Mouse (Mus musculus) CH12.LX (cell line): ENCODE measurements at regions not wholly inside any gene's neighbourhood (a gene's known extent, or its start where the extent isn't known, plus 50 kb on each side); places are given as distances from the start of the nearest gene placed in this dataset.
A peak's percentile ranks its signal among the peaks of the same experiment; 100 is the strongest.

ENCODE experiments used
- DNase-seq: peaks from one replicate; pipeline ENCODE4 v3.0.0-alpha.2; 2013; ENCODE audit errors: extremely low read depth
- H3K27ac ChIP-seq: 2 replicates; pipeline ENCODE4 v1.5.1; 2012; ENCODE audit warnings: low read depth, mild to moderate bottlenecking, control low read depth, moderate library complexity; ENCODE audit not compliant: insufficient read depth
- H3K27me3 ChIP-seq: replicated peaks from 2 replicates; pipeline ENCODE3; 2012; ENCODE audit warnings: inconsistent platforms
- H3K36me3 ChIP-seq, 2 experiments: replicated peaks in 1 of 2; 2 replicates each; pipeline versions ENCODE3 to v1.6.1; 2012; ENCODE audit warnings: inconsistent platforms in 1 of 2, low read length in 1 of 2, mild to moderate bottlenecking in 1 of 2, mixed read lengths in 1 of 2, moderate library complexity in 1 of 2; ENCODE audit not compliant: control insufficient read depth in 1 of 2, insufficient read depth in 1 of 2
- H3K4me1 ChIP-seq, 2 experiments: 2 replicates each; pipeline ENCODE4 v1.6.1; 2012; ENCODE audit warnings: inconsistent platforms in 1 of 2, moderate library complexity in 1 of 2; ENCODE audit not compliant: insufficient read depth in 2 of 2, control insufficient read depth in 1 of 2
- H3K4me2 ChIP-seq: 2 replicates; pipeline ENCODE4 v1.6.1; 2012; ENCODE audit warnings: low read depth, mild to moderate bottlenecking, control low read depth; ENCODE audit not compliant: poor library complexity, insufficient read depth, severe bottlenecking
- H3K4me3 ChIP-seq, 3 experiments: fragments of 150-350 bp in 1 of 3; sonication (generic) in 1 of 3; replicated peaks in 1 of 3; 2 replicates each; pipeline versions ENCODE3 to v1.5.1; 2011 to 2012; ENCODE audit warnings: low read depth in 2 of 3, low read length in 2 of 3, mild to moderate bottlenecking in 2 of 3, moderate library complexity in 2 of 3, control low read depth in 1 of 3, improper control_type of control experiment in 1 of 3, inconsistent platforms in 1 of 3, mixed read lengths in 1 of 3; ENCODE audit not compliant: poor library complexity in 1 of 3
- H3K79me2 ChIP-seq: replicated peaks from 2 replicates; pipeline ENCODE4 v1.6.1; 2012; ENCODE audit warnings: mild to moderate bottlenecking, moderate library complexity; ENCODE audit not compliant: control insufficient read depth, poor library complexity, insufficient read depth, severe bottlenecking; ENCODE audit errors: extremely low read depth
- H3K9ac ChIP-seq: 2 replicates; pipeline ENCODE4 v1.6.1; 2012; ENCODE audit warnings: low read depth, mild to moderate bottlenecking, control low read depth, moderate library complexity; ENCODE audit not compliant: insufficient read depth
- H3K9me3 ChIP-seq: replicated peaks from 2 replicates; pipeline ENCODE3; 2012; ENCODE audit warnings: low read length, inconsistent platforms, mixed read lengths
- BHLHE40 ChIP-seq: IDR thresholded peaks from 2 replicates; pipeline ENCODE4 v1.6.1; 2011; ENCODE audit warnings: mild to moderate bottlenecking, low read depth, low read length, improper control_type of control experiment
- CHD1 ChIP-seq: IDR thresholded peaks from 2 replicates; pipeline ENCODE4 v1.6.1; 2012; ENCODE audit warnings: low read depth, low read length, improper control_type of control experiment, inconsistent platforms
- CTCF ChIP-seq, 2 experiments: IDR thresholded peaks in 1 of 2; conservative IDR thresholded peaks in 1 of 2; 2 replicates each; pipeline ENCODE4 v1.5.1; 2011 to 2012; ENCODE audit warnings: low read depth in 2 of 2, low read length in 2 of 2, improper control_type of control experiment in 1 of 2, inconsistent platforms in 1 of 2, mild to moderate bottlenecking in 1 of 2, moderate library complexity in 1 of 2
- ELF1 ChIP-seq: IDR thresholded peaks from 2 replicates; pipeline ENCODE4 v1.6.1; 2014; ENCODE audit warnings: low read depth, mild to moderate bottlenecking, inconsistent platforms, low read length, improper control_type of control experiment
- ETS1 ChIP-seq: conservative IDR thresholded peaks from 2 replicates; pipeline ENCODE4 v1.6.1; 2012; ENCODE audit warnings: low read depth, mild to moderate bottlenecking, inconsistent platforms, low read length, improper control_type of control experiment, moderate library complexity
- GABPA ChIP-seq: IDR thresholded peaks from 2 replicates; pipeline ENCODE4 v1.6.1; 2012; ENCODE audit warnings: low read depth, low read length, improper control_type of control experiment, inconsistent platforms; ENCODE audit not compliant: insufficient replicate concordance
- HCFC1 ChIP-seq: IDR thresholded peaks from 2 replicates; pipeline ENCODE4 v1.6.1; 2012; ENCODE audit warnings: low read depth, mild to moderate bottlenecking, inconsistent platforms, low read length, improper control_type of control experiment
- IRF4 ChIP-seq: IDR thresholded peaks from 2 replicates; pipeline ENCODE4 v1.6.1; 2014; ENCODE audit warnings: low read depth, mild to moderate bottlenecking, inconsistent platforms, low read length, improper control_type of control experiment
- MAFK ChIP-seq: IDR thresholded peaks from 2 replicates; pipeline ENCODE4 v1.6.1; 2011; ENCODE audit warnings: low read length, improper control_type of control experiment; ENCODE audit not compliant: insufficient replicate concordance
- MAX ChIP-seq: IDR thresholded peaks from 2 replicates; pipeline ENCODE4 v1.6.1; 2011; ENCODE audit warnings: low read length, improper control_type of control experiment
- MAZ ChIP-seq: IDR thresholded peaks from 2 replicates; pipeline ENCODE4 v1.6.1; 2012; ENCODE audit warnings: low read depth, mild to moderate bottlenecking, inconsistent platforms, low read length, improper control_type of control experiment, moderate library complexity
- MEF2A ChIP-seq: IDR thresholded peaks from 2 replicates; pipeline ENCODE4 v1.6.1; 2014; ENCODE audit warnings: low read depth, mild to moderate bottlenecking, inconsistent platforms, low read length, improper control_type of control experiment, borderline replicate concordance
- MXI1 ChIP-seq: IDR thresholded peaks from 2 replicates; pipeline ENCODE4 v1.6.1; 2011; ENCODE audit warnings: mild to moderate bottlenecking, low read depth, low read length, improper control_type of control experiment
- MYC ChIP-seq: IDR thresholded peaks from 2 replicates; pipeline ENCODE4 v1.6.1; 2011; ENCODE audit warnings: low read depth, mild to moderate bottlenecking, improper control_type of control experiment, low read length
- NRF1 ChIP-seq: IDR thresholded peaks from 2 replicates; pipeline ENCODE4 v1.6.1; 2014; ENCODE audit warnings: low read depth, mild to moderate bottlenecking, inconsistent platforms, low read length, improper control_type of control experiment, moderate library complexity
- PAX5 ChIP-seq: IDR thresholded peaks from 2 replicates; pipeline ENCODE4 v1.6.1; 2012; ENCODE audit warnings: low read length, inconsistent platforms, mixed read lengths
- POLR2A ChIP-seq: IDR thresholded peaks from 2 replicates; pipeline ENCODE4 v1.6.1; 2011; ENCODE audit warnings: low read depth, mild to moderate bottlenecking, improper control_type of control experiment, low read length
- POLR2AphosphoS2 ChIP-seq: IDR thresholded peaks from 2 replicates; pipeline ENCODE4 v1.6.1; 2011; ENCODE audit warnings: low read depth, low read length, improper control_type of control experiment
- RAD21 ChIP-seq: IDR thresholded peaks from 2 replicates; pipeline ENCODE4 v1.6.1; 2011; ENCODE audit warnings: low read depth, mild to moderate bottlenecking, low read length, improper control_type of control experiment, moderate library complexity
- RCOR1 ChIP-seq: conservative IDR thresholded peaks from 2 replicates; pipeline ENCODE4 v1.6.1; 2012; ENCODE audit warnings: low read depth, mild to moderate bottlenecking, inconsistent platforms, low read length, improper control_type of control experiment
- SIN3A ChIP-seq: IDR thresholded peaks from 2 replicates; pipeline ENCODE4 v1.6.1; 2012; ENCODE audit warnings: low read length, improper control_type of control experiment, inconsistent platforms
- TBP ChIP-seq: conservative IDR thresholded peaks from 2 replicates; pipeline ENCODE4 v1.6.1; 2011; ENCODE audit warnings: low read depth, low read length, improper control_type of control experiment
- TCF12 ChIP-seq: IDR thresholded peaks from 2 replicates; pipeline ENCODE4 v1.6.1; 2014; ENCODE audit warnings: low read depth, mild to moderate bottlenecking, inconsistent platforms, low read length, improper control_type of control experiment
- USF1 ChIP-seq: IDR thresholded peaks from 2 replicates; pipeline ENCODE4 v1.6.1; 2014; ENCODE audit warnings: low read depth, mild to moderate bottlenecking, inconsistent platforms, low read length, improper control_type of control experiment
- ZC3H11A ChIP-seq: IDR thresholded peaks from 2 replicates; pipeline ENCODE4 v1.6.1; 2012; ENCODE audit warnings: low read depth, mild to moderate bottlenecking, inconsistent platforms, low read length, improper control_type of control experiment
- ZMIZ1 ChIP-seq: IDR thresholded peaks from 2 replicates; pipeline ENCODE4 v1.6.1; 2012; ENCODE audit warnings: low read depth, mild to moderate bottlenecking, inconsistent platforms, low read length, improper control_type of control experiment
- ZNF384 ChIP-seq: IDR thresholded peaks from 2 replicates; pipeline ENCODE4 v1.6.1; 2012; ENCODE audit warnings: low read depth, low read length, improper control_type of control experiment, inconsistent platforms
- dilution Hi-C: fragments of 300-500 bp; cut with MboI; formaldehyde crosslinking; loops from 2 replicates; pipeline ENCODE4 v1.14.3; 2020; ENCODE audit warnings: low sequenced_read_pairs; ENCODE audit not compliant: extremely low pct_unique_long_range_greater_than_20kb, extremely low pct_ligation_motif_present
- in situ Hi-C: fragments of 300-500 bp; cut with MboI; formaldehyde crosslinking; loops from 3 replicates; pipeline ENCODE4 v1.14.3; 2019; ENCODE audit warnings: low sequenced_read_pairs, low pct_ligation_motif_present, low pct_unique_long_range_greater_than_20kb, mixed read lengths

DNA sequence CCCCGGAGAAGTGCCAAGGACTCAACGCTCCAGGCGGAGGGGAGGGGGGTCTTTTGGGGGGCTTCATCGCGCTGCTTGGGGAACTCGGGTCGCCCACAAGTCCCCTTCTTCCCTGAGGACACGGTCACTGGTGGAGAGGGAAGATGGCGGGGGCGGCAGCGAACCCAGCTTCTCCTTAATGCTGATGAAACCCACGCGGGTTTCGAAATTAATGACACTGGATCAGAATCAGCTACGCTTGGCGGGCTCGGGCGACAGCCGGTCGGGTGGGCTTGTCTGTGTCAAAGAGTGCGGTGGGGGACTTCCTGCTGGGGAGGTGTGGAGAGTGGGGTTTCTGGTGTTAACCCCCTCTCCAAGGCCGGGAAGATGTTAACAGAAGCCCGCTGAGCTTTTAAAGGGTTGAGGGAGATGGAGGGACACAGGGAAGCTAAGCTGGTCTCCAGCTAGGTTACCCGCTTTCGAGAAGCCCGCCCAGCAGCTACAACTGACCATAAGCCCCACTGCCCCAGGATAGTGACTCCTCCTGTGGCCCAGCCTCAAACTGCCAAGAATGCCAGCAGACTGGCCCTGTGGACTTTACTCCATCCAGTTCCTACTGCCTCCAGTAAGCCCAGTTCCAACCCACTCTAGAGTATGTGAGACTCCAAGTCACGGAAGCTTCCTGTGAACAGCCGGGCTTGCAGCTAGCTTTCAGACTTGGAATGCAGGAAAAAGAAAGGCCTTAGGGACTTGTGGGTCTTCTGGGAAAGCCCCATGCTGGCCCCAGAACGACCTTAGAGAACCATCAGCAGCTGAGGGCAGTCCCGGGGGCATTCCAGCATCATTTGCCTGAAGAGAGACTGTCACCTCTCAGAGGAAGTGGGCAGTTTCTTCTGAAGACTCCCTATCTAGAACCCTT lies 337.7 kb downstream of the H2al1j start (continued):
- TF ChIP-seq MXI1: 0 out of 2 replicates have a peak, but pooled peaks have one; percentile 38
- no peak; the same call in 1 of the 2 replicates for TF ChIP-seq RAD21
- TF ChIP-seq ZC3H11A: no peak
- peak; percentile 74 for TF ChIP-seq BHLHE40
- TF ChIP-seq IRF4: peak; percentile 88
- TF ChIP-seq TCF12: peak; percentile 84
- no peak for TF ChIP-seq GABPA
- no peak for TF ChIP-seq NRF1
- no peak for TF ChIP-seq ELF1
- TF ChIP-seq POLR2A: no peak
- TF ChIP-seq ZMIZ1: no peak; the same call in 1 of the 2 replicates
- TF ChIP-seq TBP: 0 out of 2 replicates have a peak, but pooled peaks have one; percentile 27
- TF ChIP-seq MAX: no peak
- TF ChIP-seq MYC: no peak
- TF ChIP-seq CTCF (conservative IDR thresholded peaks at IDR 0.05 in 1 of 2, IDR thresholded peaks at IDR 0.05 in 1 of 2; ENCODE audit: low read depth in 2 of 2, low read length in 2 of 2): no peak
- no peak for TF ChIP-seq HCFC1
- TF ChIP-seq CHD1: no peak
- TF ChIP-seq MAFK: 0 out of 2 replicates have a peak, but pooled peaks have one; percentile 63

GRCm38 (mm10) chrX:11666517-11666916 lies 338.9 kb downstream of the H2al1j start:
- H3K27me3 ChIP-seq: no peaks in the 10 kb centered on the region
- DNase-seq: peak; percentile 29
- TF ChIP-seq USF1: no peak
- no peak for TF ChIP-seq PAX5
- TF ChIP-seq MAX: no peak
- no peak for TF ChIP-seq ETS1
- TF ChIP-seq ZC3H11A: no peak
- no peak for TF ChIP-seq HCFC1
- no peak for TF ChIP-seq MAZ
- no peak for TF ChIP-seq RAD21
- no peak for TF ChIP-seq MEF2A
- no peak for TF ChIP-seq SIN3A
- TF ChIP-seq ZNF384: no peak
- no peak for TF ChIP-seq RCOR1
- no peak for TF ChIP-seq MXI1
- TF ChIP-seq POLR2AphosphoS2: no peak
- TF ChIP-seq, all 38 proteins: peak for 0
- Histone ChIP-seq H3K79me2 (no peaks in the 10 kb centered on the region), H3K4me2 (no peak overlapping the region; the same call in 1 of the 2 replicates), H3K4me1 (peaks cover 3 to 23% of the 10 kb centered on the region in 2 experiments), H3K4me3 (no peak overlapping the region), H3K9ac (no peak overlapping the region), H3K9me3 (no peaks in the 10 kb centered on the region), H3K36me3 (no peaks in the 10 kb centered on the region), H3K27ac (peak overlapping the region; percentile 76)
- dilution Hi-C loops: no loop called here
- in situ Hi-C loops: no loop called here
